Mouse (Mus musculus) embryo, embryonic 11 days (tissue): ENCODE measurements around the gene Calhm1.

Experiments
- DNase-seq: peaks from one replicate; pipeline ENCODE4 v3.0.0-alpha.2; 2015

Calhm1 gene

GRCm38 (mm10) chr19:47144154-47144553 is at the start of gene Calhm1:
TSS of gene Calhm1 (minus strand) at chr19:47144254.
- DNase-seq, result no peak

GRCm38 (mm10) chr19:47192158-47192557 is 48.1 kb upstream of the Calhm1 start:
- DNase-seq, result no peak

GRCm38 (mm10) chr19:47188515-47189128 is 44.6 kb upstream of the Calhm1 start:
- no peak for DNase-seq

GRCm38 (mm10) chr19:47186514-47187275 is 42.6 kb upstream of the Calhm1 start:
- DNase-seq, result no peak

- no peak for DNase-seq
These were observed 40.7 kb upstream of the Calhm1 start for GRCm38 (mm10) chr19:47184736-47185135.

GRCm38 (mm10) chr19:47184221-47184620 is 40.2 kb upstream of the Calhm1 start:
- no peak for DNase-seq

- DNase-seq, result no peak
These were observed 36.0 kb upstream of the Calhm1 start for GRCm38 (mm10) chr19:47180011-47180410.

- DNase-seq, result peak; percentile 41
These were observed 35.3 kb upstream of the Calhm1 start for GRCm38 (mm10) chr19:47179272-47179809.

GRCm38 (mm10) chr19:47178431-47179271 is 34.6 kb upstream of the Calhm1 start, which contains the start of gene Neurl1a:
TSS of gene Neurl1a (plus strand) at chr19:47178820.
- DNase-seq, result peak; percentile 85

GRCm38 (mm10) chr19:47178001-47178400 is 33.9 kb upstream of the Calhm1 start:
- peak; percentile 60 for DNase-seq

- DNase-seq, result no peak
These were observed 33.0 kb upstream of the Calhm1 start for GRCm38 (mm10) chr19:47176916-47177505.

- no peak for DNase-seq
These were observed 31.4 kb upstream of the Calhm1 start for GRCm38 (mm10) chr19:47175472-47175871.

- DNase-seq, result peak; percentile 47
These were observed 30.5 kb upstream of the Calhm1 start for GRCm38 (mm10) chr19:47174515-47174914.

GRCm38 (mm10) chr19:47168793-47169412 is 24.8 kb upstream of the Calhm1 start:
- DNase-seq, result peak; percentile 87

- peak; percentile 84 for DNase-seq
These were observed 24.2 kb upstream of the Calhm1 start for GRCm38 (mm10) chr19:47168223-47168622.

GRCm38 (mm10) chr19:47167617-47168214 is 23.7 kb upstream of the Calhm1 start:
- DNase-seq, result no peak

- no peak for DNase-seq
These were observed 22.7 kb upstream of the Calhm1 start for GRCm38 (mm10) chr19:47166758-47167157.

GRCm38 (mm10) chr19:47163176-47163744 is 19.2 kb upstream of the Calhm1 start:
- DNase-seq, result no peak

GRCm38 (mm10) chr19:47161669-47162068 is 17.6 kb upstream of the Calhm1 start:
- DNase-seq, result no peak

- no peak for DNase-seq
These were observed 13.6 kb upstream of the Calhm1 start, which contains the start of gene Calhm3 for GRCm38 (mm10) chr19:47157664-47158063. TSS of gene Calhm3 (minus strand) at chr19:47157764.

GRCm38 (mm10) chr19:47153767-47154166 is 9.7 kb upstream of the Calhm1 start:
- DNase-seq, result no peak

GRCm38 (mm10) chr19:47152062-47152369 is 8.0 kb upstream of the Calhm1 start:
- no peak for DNase-seq
